Comparison of ENCODE assay signal across 16 mouse cellular contexts in the genomic region with DNA sequence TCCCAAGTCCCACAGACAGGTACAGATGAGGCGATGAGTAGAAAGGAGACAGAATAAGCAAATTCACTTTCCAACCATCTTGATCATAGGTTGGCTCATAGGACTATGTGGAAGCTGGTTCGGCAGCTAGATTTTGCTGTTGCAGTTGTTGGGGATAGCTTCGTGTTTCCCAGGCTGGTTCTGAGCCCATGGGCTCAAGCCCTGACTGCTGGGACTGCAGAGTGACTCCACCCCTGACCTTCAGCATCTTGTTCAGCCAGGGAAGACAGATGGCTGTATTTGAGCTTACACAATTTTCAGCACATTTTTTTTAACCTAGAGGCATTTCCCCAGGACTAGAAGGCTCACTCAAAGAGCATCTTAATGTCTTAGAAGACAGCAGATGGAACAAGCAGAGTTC.
"Had no signal": no experiment of that assay in that cellular context is flagged by ENCODE, and none has a peak within 500 bp of the region (broad histone marks: within the 10 kb centered on the region; RNA-seq: fewer than 3 reads in every experiment).

No protein-coding gene starts in this region.

- ATAC-seq: lung, postnatal 0 days; midbrain, embryonic 13.5 days had no signal

- H3K36me3 ChIP-seq: lung, embryonic 15.5 days; neural tube, embryonic 12.5 days; stomach, embryonic 15.5 days had no signal

- DNase-seq: lung, adult 2 months; lung, postnatal 14 days; lung, postnatal 36 days; right cerebral cortex, postnatal 14 days; thymus, adult 2 months; thymus, postnatal 25 days; thymus, postnatal 4 days had no signal

- H3K27ac ChIP-seq: lung, embryonic 15.5 days; macrophage; neural tube, embryonic 12.5 days; stomach, embryonic 15.5 days; stomach, postnatal 0 days had no signal

- H3K27me3 ChIP-seq: lung, embryonic 15.5 days; megakaryocyte, embryonic 14.5 days; midbrain, embryonic 13.5 days; neural tube, embryonic 12.5 days; stomach, embryonic 15.5 days had no signal

- H3K4me1 ChIP-seq: midbrain, embryonic 13.5 days; neural tube, embryonic 12.5 days; stomach, embryonic 15.5 days had no signal

- H3K9me3 ChIP-seq: lung, embryonic 15.5 days; stomach, embryonic 15.5 days had no signal

- H3K9ac ChIP-seq: lung, embryonic 15.5 days; midbrain, embryonic 13.5 days; neural tube, embryonic 12.5 days; stomach, embryonic 15.5 days had no signal

- H3K4me3 ChIP-seq: lung, embryonic 15.5 days; megakaryocyte, embryonic 14.5 days; midbrain, embryonic 13.5 days; neural tube, embryonic 12.5 days; stomach, embryonic 15.5 days had no signal

- H3K4me2 ChIP-seq: lung, embryonic 15.5 days; midbrain, embryonic 11.5 days; midbrain, embryonic 13.5 days; neural tube, embryonic 12.5 days; stomach, embryonic 15.5 days had no signal
